ENCODE assay signal across 13 mouse cellular contexts in genomic region chr16:35711004-35711403, GRCm38 (mm10).
A peak's percentile ranks its signal among the peaks of the same experiment; 100 is the strongest.
DNase-seq lines count a peak whose midpoint lies in the region; ATAC-seq lines count a peak whose summit lies in the region.
"Had no signal": no experiment of that assay in that cellular context is flagged by ENCODE, and none has a peak within 500 bp of the region (broad histone marks: within the 10 kb centered on the region; RNA-seq: fewer than 3 reads in every experiment).

No protein-coding gene starts in this region.

- DNase-seq in frontal cortex, postnatal 25 days (ENCODE audit: low spot score in 2 of 2): no peak
- peak; percentile 19 for DNase-seq in layer of hippocampus, adult 11-12 months (ENCODE audit: low spot score)
- DNase-seq in layer of hippocampus, adult 9-10 months (ENCODE audit: low spot score): no peak
- DNase-seq in Muller cell, postnatal 12 days (ENCODE audit: inconsistent ontology term): peak; percentile 11
- DNase-seq in brain, adult 2 months (ENCODE audit: low read depth, low spot score): peak; percentile 42
- DNase-seq in spleen, postnatal 14 days (ENCODE audit: low spot score in 2 of 2): no peak
- DNase-seq: adrenal gland, adult 2 months; cerebellum, adult 9-10 months; kidney, postnatal 36 days; lung, postnatal 4 days; thymus, postnatal 14 days had no signal

- peak; percentile 65; the same call in 1 of the 2 replicates for ATAC-seq in frontal cortex, adult (ENCODE audit: low TSS enrichment)
- ATAC-seq: intestine, embryonic 15.5 days had no signal

Comparison
In these comparisons a context has a peak if more than half of its experiments do, and no peak if none do; other contexts are left out.
1. DNase-seq: peak in layer of hippocampus, adult 11-12 months (single experiment), Muller cell, postnatal 12 days (single experiment) and brain, adult 2 months (single experiment); none in frontal cortex, postnatal 25 days (0 of 2), layer of hippocampus, adult 9-10 months (single experiment) and spleen, postnatal 14 days (0 of 2).